In the genomic region with DNA sequence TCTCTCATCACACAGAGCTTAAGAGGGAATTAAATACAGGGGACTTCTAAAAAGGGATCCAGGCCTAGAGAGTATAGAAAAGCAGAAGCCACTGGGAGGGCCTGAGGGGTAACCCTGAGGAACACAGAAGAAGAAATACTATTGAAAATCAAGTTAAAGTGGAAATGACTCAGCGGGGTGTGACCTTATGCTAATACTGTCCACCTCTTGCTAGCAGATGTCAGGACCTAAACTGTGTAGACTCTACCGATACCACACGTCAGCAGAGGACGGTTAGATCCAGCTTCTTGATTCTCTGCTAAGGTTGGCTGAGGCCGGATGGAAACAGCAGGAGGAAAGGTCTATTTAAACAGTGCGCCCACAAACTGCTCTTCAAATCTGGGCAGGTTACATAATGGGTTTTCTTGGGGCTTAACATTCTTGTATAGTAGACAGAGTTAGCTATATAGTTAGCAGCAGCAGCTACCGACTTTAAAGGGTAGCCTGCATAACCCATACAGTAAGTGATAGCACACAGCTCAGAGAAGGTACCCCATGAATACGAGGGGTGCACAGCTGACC, we compare ENCODE assay signal across 24 mouse cellular contexts.
A peak's percentile ranks its signal among the peaks of the same experiment; 100 is the strongest.
DNase-seq lines count a peak whose midpoint lies in the region; ATAC-seq lines count a peak whose summit lies in the region.
"Had no signal": no experiment of that assay in that cellular context is flagged by ENCODE, and none has a peak within 500 bp of the region (broad histone marks: within the 10 kb centered on the region; RNA-seq: fewer than 3 reads in every experiment).

No protein-coding gene starts in this region.

- no peak overlapping the region for H3K4me3 ChIP-seq in heart, embryonic 10.5 days
- H3K4me3 ChIP-seq: embryonic facial prominence, embryonic 15.5 days; forebrain, embryonic 10.5 days; layer of hippocampus, adult 2 months; midbrain, embryonic 10.5 days; neural tube, embryonic 12.5 days had no signal

- no peaks in the 10 kb centered on the region for H3K36me3 ChIP-seq in splenic B cell, adult 2 months (ENCODE audit: control insufficient read depth, insufficient read depth, low read length, poor library complexity, severe bottlenecking)
- H3K36me3 ChIP-seq in heart, embryonic 10.5 days = no peaks in the 10 kb centered on the region
- H3K36me3 ChIP-seq: embryonic facial prominence, embryonic 15.5 days; forebrain, embryonic 10.5 days; midbrain, embryonic 10.5 days; neural tube, embryonic 12.5 days had no signal

- H3K27ac ChIP-seq in heart, embryonic 10.5 days = no peak overlapping the region
- H3K27ac ChIP-seq: embryonic facial prominence, embryonic 15.5 days; forebrain, embryonic 10.5 days; layer of hippocampus, adult 2 months; midbrain, embryonic 10.5 days; neural tube, embryonic 12.5 days had no signal

- WGBS in heart, embryonic 10.5 days = 77% methylated on average over 8 of the region's 8 CpGs

- peak; percentile 86 for ATAC-seq in frontal cortex, adult (ENCODE audit: low TSS enrichment)
- ATAC-seq in granulocyte monocyte progenitor cell, adult 5-6 weeks (replicated peaks; ENCODE audit: poor library complexity, severe bottlenecking) = peak; percentile 88
- ATAC-seq: activated CD4-positive, CD25-positive, alpha-beta regulatory T cell, adult 4 months; hindbrain, embryonic 16.5 days had no signal

- H3K27me3 ChIP-seq in splenic B cell, adult 2 months (ENCODE audit: control insufficient read depth, insufficient read depth, low read length, poor library complexity, severe bottlenecking) = no peaks in the 10 kb centered on the region
- H3K27me3 ChIP-seq in heart, embryonic 10.5 days (ENCODE audit: insufficient read depth, poor library complexity, severe bottlenecking) = no peaks in the 10 kb centered on the region
- H3K27me3 ChIP-seq: embryonic facial prominence, embryonic 15.5 days; neural tube, embryonic 12.5 days had no signal

- peaks cover 26% of the 10 kb centered on the region for H3K4me1 ChIP-seq in heart, embryonic 10.5 days
- H3K4me1 ChIP-seq: embryonic facial prominence, embryonic 15.5 days; forebrain, embryonic 10.5 days; neural tube, embryonic 12.5 days had no signal

- no peaks in the 10 kb centered on the region for H3K9me3 ChIP-seq in heart, embryonic 10.5 days
- H3K9me3 ChIP-seq: embryonic facial prominence, embryonic 15.5 days; forebrain, embryonic 10.5 days; midbrain, embryonic 10.5 days; neural tube, embryonic 12.5 days had no signal

- DNase-seq in frontal cortex, postnatal 14 days (ENCODE audit: low spot score in 2 of 2) = no peak
- DNase-seq in ES-CJ7 (ENCODE audit: low read depth, low spot score) = peak; percentile 46
- DNase-seq in splenic B cell, adult 2 months (ENCODE audit: low read depth, low spot score) = peak; percentile 41
- no peak for DNase-seq in cerebellum, adult 8-10 months
- DNase-seq in c-Kit-positive CD71-positive TER-119-positive erythroid progenitor cells, embryonic 14.5 days (ENCODE audit: low spot score) = no peak
- no peak for DNase-seq in heart, embryonic 10.5 days (ENCODE audit: low spot score)
- DNase-seq: adrenal gland, postnatal 10 days; cerebellum, adult 11 months; cerebellum, postnatal 25 days; heart, adult 11 months; heart, postnatal 36 days; kidney, adult 18-20 months; kidney, postnatal 10 days; liver; lung, postnatal 14 days had no signal

Comparison
In these comparisons a context has a peak if more than half of its experiments do, and no peak if none do; other contexts are left out.
1. DNase-seq: peak in ES-CJ7 (single experiment) and splenic B cell, adult 2 months (single experiment); none in frontal cortex, postnatal 14 days (0 of 2), cerebellum, adult 8-10 months (single experiment), c-Kit-positive CD71-positive TER-119-positive erythroid progenitor cells, embryonic 14.5 days (single experiment) and heart, embryonic 10.5 days (single experiment).